Mouse (Mus musculus) retina, postnatal 1 day (tissue): ENCODE data around the gene Aaas.
A peak's percentile ranks its signal among the peaks of the same experiment; 100 is the strongest.

Experiments used
- DNase-seq: peaks from one replicate; pipeline ENCODE4 v3.0.0-alpha.2; 2012

The Aaas gene

GRCm38 (mm10) chr15:102350138-102350941 is at the start of gene Aaas:
TSS of gene Aaas (minus strand) at chr15:102350771.
- peak; percentile 98 for DNase-seq

GRCm38 (mm10) chr15:102399229-102400221 is 49.0 kb upstream of the Aaas start:
- DNase-seq: peak; percentile 84

GRCm38 (mm10) chr15:102398629-102399028 is 48.1 kb upstream of the Aaas start:
- DNase-seq: no peak

- DNase-seq: no peak
Observed at GRCm38 (mm10) chr15:102395061-102395460, 44.5 kb upstream of the Aaas start.

- DNase-seq: peak; percentile 75
Observed at GRCm38 (mm10) chr15:102393584-102394014, 43.0 kb upstream of the Aaas start.

GRCm38 (mm10) chr15:102392520-102392919 is 41.9 kb upstream of the Aaas start:
- no peak for DNase-seq

- no peak for DNase-seq
Observed at GRCm38 (mm10) chr15:102388942-102389341, 38.4 kb upstream of the Aaas start.

- no peak for DNase-seq
Observed at GRCm38 (mm10) chr15:102386640-102387039, 36.1 kb upstream of the Aaas start.

- no peak for DNase-seq
Observed at GRCm38 (mm10) chr15:102383671-102384070, 33.1 kb upstream of the Aaas start.

- peak; percentile 87 for DNase-seq
Observed at GRCm38 (mm10) chr15:102381575-102381974, 31.0 kb upstream of the Aaas start.

GRCm38 (mm10) chr15:102377810-102378262 is 27.3 kb upstream of the Aaas start:
- DNase-seq: no peak

- DNase-seq: peak; percentile 89
Observed at GRCm38 (mm10) chr15:102377163-102377543, 26.6 kb upstream of the Aaas start.

GRCm38 (mm10) chr15:102376453-102377162 is 26.0 kb upstream of the Aaas start:
- DNase-seq: peak; percentile 66

- DNase-seq: no peak
Observed at GRCm38 (mm10) chr15:102370727-102371126, 20.2 kb upstream of the Aaas start.

- DNase-seq: no peak
Observed at GRCm38 (mm10) chr15:102369972-102370371, 19.4 kb upstream of the Aaas start.

GRCm38 (mm10) chr15:102366733-102367344 is 16.3 kb upstream of the Aaas start, which contains the start of gene Sp7:
TSS of gene Sp7 (minus strand) at chr15:102367182.
- peak; percentile 59 for DNase-seq

GRCm38 (mm10) chr15:102366238-102366637 is 15.7 kb upstream of the Aaas start:
- no peak for DNase-seq

- no peak for DNase-seq
Observed at GRCm38 (mm10) chr15:102364678-102365077, 14.1 kb upstream of the Aaas start.

GRCm38 (mm10) chr15:102362648-102363047 is 12.1 kb upstream of the Aaas start:
- peak; percentile 14 for DNase-seq

- no peak for DNase-seq
Observed at GRCm38 (mm10) chr15:102358834-102359233, 8.3 kb upstream of the Aaas start.

- peak; percentile 69 for DNase-seq
Observed at GRCm38 (mm10) chr15:102358126-102358525, 7.6 kb upstream of the Aaas start.
